Mouse (Mus musculus): ENCODE measurements at regions not wholly inside any gene's neighbourhood (a gene's known extent, or its start where the extent isn't known, plus 50 kb on each side); places are given as distances from the start of the nearest gene placed in this dataset.

- no peak for DNase-seq (ENCODE audit: low spot score in 2 of 2)
- intact Hi-C loops (cut with DNase I): no loop called here
Measured at GRCm38 (mm10) chr13:116795041-116795440, 230.3 kb downstream of the Parp8 start.

DNA sequence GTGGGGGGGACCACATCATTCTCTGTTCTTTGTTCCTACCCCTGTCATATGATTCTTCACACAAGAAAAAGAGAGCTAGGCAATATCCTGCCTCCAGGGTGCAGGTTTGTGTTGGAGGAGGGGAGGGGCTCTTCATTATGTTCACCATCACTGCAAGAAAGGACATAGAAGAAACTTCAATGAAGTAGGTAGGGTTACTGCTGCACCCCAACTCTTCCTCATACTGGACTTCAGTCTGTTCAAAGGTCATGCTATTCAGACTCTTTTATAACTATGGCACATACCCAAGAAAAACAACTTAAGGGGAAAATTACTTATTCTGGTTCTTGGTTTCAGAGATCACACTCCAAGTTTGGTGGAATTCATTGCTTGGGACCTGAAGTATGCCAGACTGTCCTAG lies 243.7 kb downstream of the Parp8 start:
- intact Hi-C loops (cut with DNase I): no loop called here
- DNase-seq (ENCODE audit: low spot score in 2 of 2): no peak

- intact Hi-C loops (cut with DNase I): loop anchor here (10.0 kb wide), 1 partner anchor 289 kb away; no protein-coding TSS in a partner anchor
- DNase-seq (ENCODE audit: low spot score in 2 of 2): peak in 1 of 2 experiments; percentile 56
Measured at GRCm38 (mm10) chr13:116765491-116765890, 259.8 kb downstream of the Parp8 start.

DNA sequence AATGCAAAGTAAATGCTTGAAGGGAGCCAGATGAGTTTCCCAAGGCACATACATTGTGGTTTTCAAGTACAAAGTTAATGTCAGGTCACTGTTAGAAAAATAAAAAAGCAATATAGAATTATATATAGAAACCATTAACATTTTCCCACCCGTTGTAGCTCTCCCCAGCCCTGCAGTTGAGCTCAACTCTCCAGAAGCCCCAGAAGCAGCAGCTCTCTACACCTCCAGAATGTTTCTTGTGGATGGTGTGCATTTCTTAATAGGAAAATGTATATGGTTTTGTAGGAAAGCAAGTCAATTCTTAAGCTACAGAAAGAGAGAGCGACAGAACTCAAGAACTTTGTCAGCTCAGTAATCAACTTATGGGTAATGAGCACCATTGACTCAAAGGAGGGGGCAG lies 265.4 kb downstream of the Parp8 start:
- intact Hi-C loops (cut with DNase I): loop anchor here (5.0 to 10.0 kb wide), 2 partner anchors 122 to 295 kb away; no protein-coding TSS in a partner anchor
- DNase-seq (ENCODE audit: low spot score in 2 of 2): peak in 1 of 2 experiments; percentile 29

DNA sequence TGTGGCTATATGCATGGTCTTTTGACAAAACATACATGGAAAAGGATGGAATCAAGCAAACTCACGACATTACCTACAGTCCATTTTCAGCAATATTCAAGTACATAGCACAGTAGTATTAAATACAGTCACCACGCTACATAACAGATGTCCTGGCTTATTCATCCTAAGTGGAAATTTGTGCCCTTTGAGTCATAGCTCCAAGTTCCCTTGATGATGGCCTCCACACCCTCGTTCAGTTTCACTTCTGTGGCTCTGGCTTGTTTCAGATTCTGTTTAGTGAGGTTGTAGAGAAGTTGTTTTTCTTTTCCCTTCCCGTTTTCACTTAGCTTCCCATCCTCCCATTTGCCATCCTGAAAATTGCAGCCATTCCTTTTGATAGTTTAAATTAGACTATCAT lies 284.5 kb downstream of the Parp8 start:
- no peak for DNase-seq (ENCODE audit: low spot score in 2 of 2)
- intact Hi-C loops (cut with DNase I): no loop called here

DNA sequence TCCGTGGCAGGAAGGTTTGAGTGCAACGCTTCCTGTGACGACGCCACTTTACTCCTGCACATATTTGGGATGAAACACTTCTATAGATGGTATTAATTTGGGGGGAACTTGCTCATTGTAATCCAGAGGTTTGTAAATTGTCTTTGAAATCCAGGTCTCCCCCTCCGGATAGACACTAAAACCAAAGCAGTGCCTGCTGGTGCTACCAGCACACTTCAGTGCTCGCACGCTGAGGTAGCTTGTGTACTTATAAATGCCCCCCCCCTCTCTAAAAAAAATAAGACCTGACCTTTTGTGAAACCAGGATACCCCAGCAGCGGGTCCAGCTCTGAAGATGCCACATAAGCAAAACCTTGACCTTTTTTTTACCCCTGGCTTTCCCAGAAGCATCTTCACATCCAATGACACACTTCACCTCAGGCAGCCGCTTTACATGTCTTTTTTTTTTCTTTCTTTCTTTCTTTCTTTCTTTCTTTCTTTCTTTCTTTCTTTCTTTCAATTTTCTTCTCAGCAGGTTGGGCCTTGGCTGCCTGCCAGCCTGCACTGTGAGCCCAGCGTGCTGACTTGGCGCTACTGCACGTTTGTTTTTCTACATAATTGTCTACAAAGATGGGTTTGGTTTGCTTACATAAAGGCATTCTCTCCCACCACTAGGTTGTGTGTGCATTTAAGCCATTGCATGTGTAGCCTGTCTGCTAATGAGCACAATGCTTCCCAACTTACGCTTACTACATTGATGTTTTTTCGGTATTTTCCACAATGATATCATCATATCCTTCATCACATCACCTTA lies 301.8 kb downstream of the Parp8 start:
- DNase-seq (ENCODE audit: low spot score in 2 of 2): no peak

DNA sequence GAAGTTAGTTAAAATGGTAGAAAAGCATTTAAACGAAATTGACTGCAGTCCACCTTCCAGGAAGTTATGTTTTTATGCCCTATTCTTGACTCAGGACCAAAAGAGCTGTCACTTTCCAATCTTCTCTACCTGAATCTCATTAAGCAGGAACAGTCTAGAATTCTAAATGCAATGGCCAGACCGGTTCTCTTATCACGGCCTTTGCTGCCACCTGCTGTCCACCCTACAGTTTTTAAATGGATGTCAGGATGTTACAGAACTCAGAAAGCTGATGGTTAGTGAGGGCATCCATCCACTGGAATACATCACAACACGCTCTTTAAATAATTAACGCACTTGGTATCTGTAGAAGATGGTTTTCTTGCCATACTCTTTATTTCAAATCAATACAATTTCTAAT lies 310.5 kb downstream of the Parp8 start:
- DNase-seq (ENCODE audit: low spot score in 2 of 2): peak; percentile 57 to 67

More for the DNA sequence above, 301.8 kb downstream of the Parp8 start:
- intact Hi-C loops (cut with DNase I): no loop called here

GRCm38 (mm10) chr13:116711866-116712593 lies 313.3 kb downstream of the Parp8 start:
- intact Hi-C loops (cut with DNase I): loop anchor here (1.0 to 2.0 kb wide), 3 partner anchors 985 to 1425 kb away; no protein-coding TSS in a partner anchor
- DNase-seq (ENCODE audit: low spot score in 2 of 2): peak; percentile 75 to 77

More for the DNA sequence above, 310.5 kb downstream of the Parp8 start:
- intact Hi-C loops (cut with DNase I): loop anchor here (2.0 to 5.0 kb wide), 4 partner anchors 1034 to 1878 kb away; no protein-coding TSS in a partner anchor

DNA sequence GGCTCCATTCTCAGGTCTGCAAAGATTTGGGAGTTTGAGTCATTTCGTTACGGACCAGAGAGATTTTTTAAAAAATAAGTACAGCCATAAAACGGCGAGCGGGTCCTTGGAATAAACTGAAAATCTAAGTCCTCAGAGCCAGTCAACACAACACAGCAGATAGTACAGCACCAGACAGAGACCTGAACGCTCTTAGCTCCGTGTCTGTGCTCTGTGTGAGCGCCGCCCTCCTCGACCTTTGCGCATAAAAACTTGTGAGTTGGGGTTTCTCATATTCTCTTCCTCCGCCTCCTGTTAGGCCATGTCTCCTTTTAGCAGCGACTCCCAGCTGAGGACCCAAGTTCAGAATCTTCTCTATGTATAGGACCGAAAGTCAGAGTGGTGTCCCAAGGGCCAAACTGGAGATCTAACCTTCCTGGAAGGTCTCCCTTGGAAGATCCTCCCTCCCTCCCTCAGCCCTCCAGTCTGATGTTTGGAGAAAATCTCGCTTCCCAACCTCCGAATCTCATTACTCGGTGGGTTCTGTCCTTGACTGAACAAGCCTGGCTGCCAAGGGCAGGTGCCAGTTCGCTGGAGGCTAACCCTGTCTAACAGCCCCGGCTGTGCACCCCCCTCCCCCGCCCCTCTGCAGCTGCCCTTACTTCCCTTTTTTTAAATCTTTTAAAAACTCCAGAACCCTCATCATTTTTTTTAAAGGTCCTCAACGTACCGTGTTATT lies 314.0 kb downstream of the Parp8 start:
- intact Hi-C loops (cut with DNase I): no loop called here
- DNase-seq (ENCODE audit: low spot score in 2 of 2): no peak

- DNase-seq (ENCODE audit: low spot score in 2 of 2): no peak
- intact Hi-C loops (cut with DNase I): loop anchor here (2.0 kb wide), 1 partner anchor 401 kb away; the partner anchor contains the start of gene Isl1
Measured at GRCm38 (mm10) chr13:116709671-116710070, 315.7 kb downstream of the Parp8 start.

GRCm38 (mm10) chr13:116708846-116709245 lies 316.5 kb downstream of the Parp8 start:
- DNase-seq (ENCODE audit: low spot score in 2 of 2): no peak
- intact Hi-C loops (cut with DNase I): loop anchor here (2.0 kb wide), 1 partner anchor 400 kb away; the partner anchor contains the start of gene Isl1

GRCm38 (mm10) chr13:116708456-116708780 lies 316.9 kb downstream of the Parp8 start:
- DNase-seq (ENCODE audit: low spot score in 2 of 2): no peak
- intact Hi-C loops (cut with DNase I): loop anchor here (2.0 kb wide), 1 partner anchor 400 kb away; the partner anchor contains the start of gene Isl1

DNA sequence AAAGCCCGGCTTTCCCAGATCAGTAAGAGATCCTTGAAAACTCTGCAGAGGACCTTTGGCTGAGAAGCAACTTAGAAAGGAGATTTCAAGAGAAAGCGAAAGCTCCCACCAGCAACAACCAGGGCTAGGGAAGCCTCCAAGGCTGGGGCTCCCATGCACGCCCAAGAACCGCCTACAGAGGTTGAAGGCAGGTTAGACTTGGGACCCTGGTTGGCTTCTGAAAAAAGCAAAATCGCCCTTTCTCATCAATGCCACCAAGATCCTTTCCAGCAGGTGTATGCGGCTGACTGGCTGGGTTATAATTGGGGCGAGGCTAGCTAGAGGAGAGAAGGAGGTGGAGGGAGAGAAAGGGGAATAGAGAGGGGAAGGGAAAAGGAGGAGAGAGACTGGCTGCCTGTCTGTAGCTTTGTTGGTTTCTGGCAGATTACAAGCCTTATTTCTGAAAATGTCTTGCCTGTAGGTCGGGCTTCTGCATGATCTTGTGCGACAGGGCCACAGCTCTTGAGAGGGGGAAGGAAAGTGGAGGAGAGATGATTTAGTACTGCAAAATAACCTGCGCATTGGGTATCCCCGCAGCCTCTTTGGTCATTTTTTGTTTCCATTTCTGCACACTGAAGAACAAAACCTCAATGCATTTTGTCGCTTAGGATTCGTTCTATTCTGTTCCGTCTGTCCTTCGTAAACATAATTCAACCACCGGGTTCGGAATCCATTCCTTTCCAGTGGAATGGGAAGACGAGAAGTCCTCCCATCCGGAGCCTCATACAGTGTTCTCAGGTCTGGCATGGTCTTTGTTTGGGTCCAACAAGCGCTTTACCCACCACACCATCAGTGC lies 317.5 kb downstream of the Parp8 start:
- intact Hi-C loops (cut with DNase I): loop anchor here (2.0 kb wide), 1 partner anchor 399 kb away; the partner anchor contains the start of gene Isl1
- DNase-seq (ENCODE audit: low spot score in 2 of 2): no peak

- intact Hi-C loops (cut with DNase I): no loop called here
Measured at GRCm38 (mm10) chr13:116706401-116707330, 318.7 kb downstream of the Parp8 start.

GRCm38 (mm10) chr13:116705611-116706386 lies 319.5 kb downstream of the Parp8 start:
- no peak for DNase-seq (ENCODE audit: low spot score in 2 of 2)
- intact Hi-C loops (cut with DNase I): no loop called here

More at GRCm38 (mm10) chr13:116706401-116707330, 318.7 kb downstream of the Parp8 start:
- no peak for DNase-seq (ENCODE audit: low spot score in 2 of 2)

DNA sequence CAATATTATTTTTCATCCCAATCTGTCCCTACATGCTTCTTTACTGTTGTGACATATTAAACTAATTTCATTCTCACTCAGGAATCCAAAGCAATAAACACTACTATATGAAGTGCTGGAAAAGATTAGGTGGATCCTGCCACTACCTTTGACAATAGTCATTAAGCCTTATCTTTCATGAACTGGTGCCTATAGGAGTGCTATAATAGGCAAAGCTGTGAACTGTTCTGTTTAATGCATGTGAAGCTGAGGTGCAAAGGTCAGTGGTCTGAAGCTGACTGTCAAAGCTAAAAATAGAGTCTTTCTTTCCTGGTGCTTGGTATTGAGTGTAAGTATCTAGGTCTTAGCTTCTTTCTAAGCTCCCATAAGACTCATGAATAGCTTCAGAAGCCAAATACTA lies 336.6 kb downstream of the Parp8 start:
- intact Hi-C loops (cut with DNase I): no loop called here
- no peak for DNase-seq (ENCODE audit: low spot score in 2 of 2)
